Mouse (Mus musculus) gastrocnemius, postnatal 14 days (tissue): ENCODE data around the gene Pdk2. TPM values are rescaled to one million over a fixed set of nuclear protein-coding genes. Genes with fewer than 3 reads are reported as not detected.
"Not testable (repeated sequence)": the region's sequence is repeated elsewhere in the genome, so short reads cannot be mapped to it uniquely, and the experiment has no call there.

Experiments
- DNase-seq: peaks from one replicate; pipeline ENCODE4 v3.0.0; 2021; ENCODE audit warnings: mixed read lengths
- intact Hi-C: fragments of 180-260 bp; cut with DNase I; formaldehyde crosslinking; loops from one replicate; pipeline ENCODE4 v1.15.1; 2025; ENCODE audit warnings: low total_unique reads
- total RNA-seq, 2 experiments: library from RNA; stranded (reverse); gene quantifications; 2 replicates each; pipeline ENCODE4 v1.2.3; 2021

Gene Pdk2
- total RNA-seq, 2 experiments from 2014 or later = 330 to 344 TPM

GRCm38 (mm10) chr11:95037306-95037705, 3.8 kb downstream of the Pdk2 start:
- DNase-seq = no peak
- intact Hi-C loops = no loop called here

DNA sequence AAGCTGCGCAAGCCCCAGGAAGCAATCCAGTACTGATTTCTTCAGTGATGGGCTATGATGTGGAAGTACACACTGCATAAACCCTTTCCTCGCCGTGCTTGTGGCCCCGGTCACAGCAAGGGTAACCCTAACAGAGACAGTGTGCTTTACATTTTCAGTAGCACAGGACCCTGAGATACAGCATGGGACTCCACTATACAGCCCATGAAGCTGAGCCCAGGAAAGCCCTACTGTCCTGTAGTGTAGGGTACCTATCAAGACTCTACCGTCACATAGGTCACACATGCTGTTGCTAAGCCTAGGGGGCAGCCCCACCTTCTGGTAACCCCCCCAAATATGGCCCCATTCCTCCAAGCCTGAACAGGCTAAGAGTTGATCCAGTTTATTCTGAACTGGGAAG, 4.6 kb downstream of the Pdk2 start:
- no peak for DNase-seq
- intact Hi-C loops = no loop called here

GRCm38 (mm10) chr11:95034902-95035301, 6.3 kb downstream of the Pdk2 start:
- no peak for DNase-seq
- intact Hi-C loops = no loop called here

- DNase-seq = no peak
- intact Hi-C loops = no loop called here
These were observed 7.5 kb downstream of the Pdk2 start for GRCm38 (mm10) chr11:95033617-95034016.

GRCm38 (mm10) chr11:95032945-95033344, 8.2 kb downstream of the Pdk2 start:
- DNase-seq = no peak
- intact Hi-C loops = no loop called here

DNA sequence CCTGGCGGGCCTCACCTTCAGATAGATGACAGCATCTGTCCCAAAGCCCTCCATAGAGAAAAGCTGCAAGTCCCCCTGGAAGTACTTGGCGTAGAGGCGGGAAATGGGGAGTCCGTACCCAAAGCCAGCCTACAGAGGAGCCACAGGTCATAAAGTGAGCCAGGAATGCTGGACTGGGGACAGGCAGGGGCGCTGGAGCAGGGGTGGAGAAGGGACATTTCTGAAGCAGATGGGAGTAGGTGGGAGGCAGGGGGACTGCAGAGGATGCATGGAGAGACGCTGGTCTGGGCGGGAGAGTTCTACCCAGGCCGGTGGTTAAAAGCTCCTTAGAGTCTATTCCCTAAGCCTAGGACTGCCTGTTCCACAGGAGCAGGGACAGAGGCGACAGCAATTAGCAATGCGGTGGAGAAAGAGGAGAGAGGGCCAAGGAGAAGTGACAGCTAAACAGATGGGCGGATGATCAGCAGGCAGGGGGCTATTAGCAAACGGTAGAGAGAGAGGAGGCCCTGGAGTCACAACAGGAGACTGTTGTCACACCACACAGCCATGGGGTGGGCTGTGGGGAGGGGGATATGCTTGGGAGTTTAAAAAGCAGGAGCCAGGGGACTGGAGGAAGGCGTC, 13.2 kb downstream of the Pdk2 start:
- no peak for DNase-seq
- intact Hi-C loops = no loop called here

GRCm38 (mm10) chr11:95026849-95027248, 14.3 kb downstream of the Pdk2 start:
- intact Hi-C loops = no loop called here
- DNase-seq = no peak

GRCm38 (mm10) chr11:95026090-95026542, 15.0 kb downstream of the Pdk2 start:
- DNase-seq = no peak
- intact Hi-C loops = no loop called here

GRCm38 (mm10) chr11:95025227-95026012, 15.7 kb downstream of the Pdk2 start:
- intact Hi-C loops = no loop called here
- DNase-seq = peak; percentile 4

DNA sequence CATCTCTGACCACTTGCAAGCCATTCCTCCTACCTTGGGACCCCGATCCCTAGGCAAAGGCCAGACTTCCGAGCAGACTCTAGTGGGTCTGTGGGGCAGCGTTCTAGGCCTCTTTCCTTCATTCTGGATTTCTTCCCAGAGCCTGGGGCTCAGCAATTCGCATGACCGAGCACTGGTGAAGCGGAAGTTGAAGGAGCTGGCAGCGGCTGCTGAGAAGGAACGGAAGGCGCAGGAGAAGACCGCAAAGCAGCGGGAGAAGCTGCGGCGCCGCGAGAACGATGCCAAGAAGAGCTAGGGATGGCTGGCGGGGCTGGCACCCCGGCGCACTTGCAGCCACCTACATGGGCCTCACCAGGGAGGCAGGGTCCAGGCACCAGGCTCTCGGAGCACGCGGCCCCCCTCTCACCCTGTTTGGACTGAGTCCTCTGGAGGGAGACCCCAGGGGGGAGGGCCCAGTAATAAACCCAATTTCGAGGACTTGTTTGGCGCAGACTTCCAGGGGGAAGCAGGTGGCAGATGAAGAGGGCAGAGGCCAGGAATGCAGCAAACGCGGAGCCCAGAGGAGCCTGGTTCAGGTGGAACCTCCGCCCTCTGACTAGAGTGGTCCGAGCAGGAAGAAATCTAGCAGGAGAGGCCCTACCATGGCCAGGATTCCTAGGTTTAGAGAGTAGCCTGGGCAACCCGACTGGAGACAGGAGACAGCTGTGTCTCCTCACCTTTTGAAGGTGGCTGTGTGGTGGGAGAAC, 16.5 kb downstream of the Pdk2 start:
- DNase-seq = peak; percentile 9
- intact Hi-C loops = no loop called here

DNA sequence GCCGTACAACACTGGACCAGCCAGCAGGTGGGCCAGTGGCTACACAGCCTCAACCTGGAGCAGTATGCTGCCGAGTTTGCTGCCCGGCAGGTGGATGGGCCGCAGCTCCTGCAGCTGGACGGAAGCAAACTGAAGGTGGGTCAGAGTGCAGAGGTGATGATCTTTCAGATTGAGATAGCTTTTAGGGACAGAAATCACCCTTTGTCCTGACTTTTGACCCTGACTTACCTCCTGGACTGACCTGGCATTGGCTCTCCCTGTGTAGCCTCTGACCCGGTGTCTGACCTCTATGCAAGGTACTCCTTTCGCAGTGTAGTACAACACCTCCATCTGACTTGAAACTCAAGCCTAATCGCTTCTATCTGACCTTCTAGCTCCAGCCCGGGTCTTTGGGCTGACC, 17.7 kb downstream of the Pdk2 start:
- no peak for DNase-seq

GRCm38 (mm10) chr11:95022237-95022992, 18.7 kb downstream of the Pdk2 start:
- intact Hi-C loops = no loop called here
- DNase-seq = no peak

More for the DNA sequence above, 17.7 kb downstream of the Pdk2 start:
- intact Hi-C loops = no loop called here

DNA sequence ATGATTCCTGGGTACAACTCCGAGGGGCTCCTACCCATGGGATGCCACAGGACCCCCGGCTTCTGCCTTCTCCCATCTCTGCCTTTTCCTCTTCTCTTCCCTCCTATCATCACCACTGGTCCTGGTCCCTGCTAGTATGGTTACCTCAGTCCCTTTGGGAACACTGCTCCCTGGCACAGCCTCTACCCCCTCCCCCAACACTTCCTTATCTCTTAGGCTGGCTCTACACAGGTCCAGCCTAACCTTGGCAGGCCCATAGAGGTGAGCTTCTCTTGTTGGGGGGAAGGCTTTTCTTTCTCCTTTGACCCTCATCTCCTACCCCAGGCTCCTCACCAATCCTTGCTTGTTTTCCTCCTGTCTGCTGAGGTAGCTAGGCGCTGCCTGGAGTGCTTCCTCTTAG, 25.7 kb downstream of the Pdk2 start:
- no peak for DNase-seq
- intact Hi-C loops = no loop called here

DNA sequence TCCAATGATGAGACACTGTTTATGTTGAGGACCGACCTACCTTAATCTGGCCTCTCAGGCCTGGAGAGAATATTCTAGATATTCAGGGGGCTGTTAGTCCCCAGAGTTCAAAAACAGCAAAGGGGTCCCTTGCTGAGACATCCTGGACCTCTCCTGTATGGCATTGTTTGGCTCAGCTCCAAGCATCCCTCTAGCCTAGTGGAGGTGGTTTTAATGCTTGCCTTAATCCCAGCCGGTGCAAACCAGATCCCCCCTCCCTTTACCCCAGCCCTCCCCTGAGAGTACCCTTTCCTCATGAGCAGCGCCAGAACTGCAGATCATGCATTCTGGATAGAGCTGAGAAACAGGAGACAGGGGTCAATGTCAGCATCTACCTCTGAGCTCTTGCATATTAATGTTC, 28.7 kb downstream of the Pdk2 start:
- intact Hi-C loops = no loop called here
- DNase-seq = no peak

- no peak for DNase-seq
- intact Hi-C loops = no loop called here
These were observed 29.1 kb downstream of the Pdk2 start for GRCm38 (mm10) chr11:95012075-95012474.

DNA sequence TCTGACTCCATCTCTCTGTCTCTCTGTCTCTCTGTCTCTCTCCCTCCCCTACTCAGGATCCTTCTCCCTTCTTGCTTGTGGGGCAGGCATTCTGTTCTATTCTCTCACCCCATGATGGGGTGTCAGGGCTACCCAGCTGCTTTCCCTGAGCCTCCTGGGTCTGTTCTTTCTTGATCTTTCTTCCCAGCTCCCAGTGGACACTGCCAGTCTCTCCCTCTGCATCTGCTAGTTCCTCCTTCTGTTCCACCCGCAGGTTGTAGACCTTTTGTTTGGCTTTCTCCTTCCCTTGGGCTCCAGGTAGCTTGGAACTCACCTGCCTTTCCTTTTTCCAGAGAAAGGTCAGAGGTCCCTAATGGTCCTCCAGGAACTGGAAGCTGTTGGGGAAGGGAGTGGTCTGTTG, 29.7 kb downstream of the Pdk2 start:
- no peak for DNase-seq
- intact Hi-C loops = no loop called here

- intact Hi-C loops = not testable (repeated sequence)
- peak; percentile 4 for DNase-seq
These were observed 30.2 kb downstream of the Pdk2 start for GRCm38 (mm10) chr11:95010841-95011403.

DNA sequence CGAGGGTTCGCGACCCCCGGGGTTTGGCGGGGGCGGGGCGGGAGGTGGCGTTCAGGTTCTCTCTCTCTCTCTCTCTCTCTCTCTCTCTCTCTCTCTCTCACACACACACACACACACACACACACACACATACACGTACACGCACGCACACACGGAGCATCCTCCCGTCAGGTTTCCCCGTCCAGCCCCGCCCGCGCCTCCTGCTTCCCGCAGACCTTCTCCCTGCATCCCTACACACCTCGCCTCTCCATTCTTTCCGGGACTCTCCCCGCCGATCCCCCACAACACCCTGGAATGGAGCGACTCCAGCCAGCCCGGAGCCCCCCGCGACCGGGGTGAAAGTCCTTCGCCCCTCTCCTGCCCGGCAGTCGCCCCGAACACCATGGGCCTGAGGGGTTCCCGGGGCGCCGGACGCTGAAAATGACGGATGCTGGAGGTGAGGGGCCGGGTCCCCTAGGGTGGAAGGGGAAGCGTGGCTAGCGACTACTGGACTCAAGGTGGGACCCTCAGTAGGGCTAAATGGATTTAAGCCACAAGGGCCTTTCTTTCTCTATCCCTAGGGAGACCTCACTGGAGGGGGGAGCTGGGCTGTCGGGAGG, 30.9 kb downstream of the Pdk2 start:
- intact Hi-C loops = no loop called here
- no peak for DNase-seq

DNA sequence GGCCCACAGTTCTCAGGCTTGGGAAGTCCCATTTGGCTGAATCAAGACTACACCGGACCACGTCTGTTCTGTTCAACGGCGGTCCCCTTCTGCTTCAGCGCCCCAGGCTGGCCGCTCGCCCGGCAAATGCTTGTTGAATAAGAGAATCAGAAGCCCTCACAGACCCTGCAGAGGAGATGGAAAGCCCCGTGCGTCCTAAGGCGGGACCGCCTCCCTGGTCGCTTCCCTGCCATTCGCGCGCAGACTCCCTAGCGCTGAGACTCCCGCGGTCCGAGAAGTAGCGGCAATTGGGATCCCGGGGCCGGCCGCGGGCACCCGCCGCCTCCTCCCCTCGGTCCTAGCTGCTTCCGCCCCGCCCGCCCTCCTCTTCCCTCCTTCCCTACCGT, 31.5 kb downstream of the Pdk2 start, which contains the start of gene Samd14:
TSS of gene Samd14 (plus strand) at position 251 of the 386 bp plus-strand sequence.
- intact Hi-C loops = no loop called here
- DNase-seq = peak; percentile 70
